Mouse (Mus musculus) cerebellum, adult 2 months (tissue): Measurements from ENCODE around the gene Xk. TPM values are rescaled to one million over a fixed set of nuclear protein-coding genes. Genes with fewer than 3 reads are reported as not detected.
"Not testable (repeated sequence)": the region's sequence is repeated elsewhere in the genome, so short reads cannot be mapped to it uniquely, and the experiment has no call there.

Experiments
- DNase-seq, 2 experiments: peaks; one replicate each; pipeline ENCODE4 v3.0.0; 2021
- H3K27ac ChIP-seq: fragments of 200-500 bp; 2 replicates; pipeline ENCODE4 v1.5.1; 2012; ENCODE audit warnings: low read length, control low read depth, inconsistent platforms; ENCODE audit not compliant: insufficient read depth
- H3K27me3 ChIP-seq: fragments of 200-500 bp; 2 replicates; pipeline ENCODE4 v1.6.1; 2012; ENCODE audit warnings: inconsistent platforms, mild to moderate bottlenecking, low read length, moderate library complexity; ENCODE audit not compliant: control insufficient read depth, insufficient read depth
- H3K4me1 ChIP-seq: fragments of 200-500 bp; 2 replicates; pipeline ENCODE4 v1.6.1; 2011; ENCODE audit warnings: low read length; ENCODE audit not compliant: control insufficient read depth, insufficient read depth
- H3K4me3 ChIP-seq: fragments of 200-500 bp; replicated peaks from 2 replicates; pipeline ENCODE3; 2011; ENCODE audit warnings: mild to moderate bottlenecking, low read depth, low read length, control low read depth; ENCODE audit not compliant: insufficient read depth
- CTCF ChIP-seq: fragments of 200-500 bp; IDR thresholded peaks from 2 replicates; pipeline ENCODE4 v1.5.1; 2011; ENCODE audit warnings: low read depth, mild to moderate bottlenecking, control low read depth, low read length, moderate library complexity, borderline replicate concordance; ENCODE audit not compliant: insufficient read depth
- POLR2A ChIP-seq: fragments of 200-500 bp; IDR thresholded peaks from 2 replicates; pipeline ENCODE4 v1.6.1; 2011; ENCODE audit warnings: low read length, control low read depth, borderline replicate concordance; ENCODE audit not compliant: insufficient read depth
- WGBS: fragments of 180-500 bp; shearing (Covaris S2); methylation state at CpG from one replicate; pipeline ENCODE4 v1.1.7; 2018; 5-methylcytosine and 5-hydroxymethylcytosine counted together
- polyA plus RNA-seq: library from polyadenylated mRNA; depleted of rRNA; stranded (reverse); fragments of >200 nt; gene quantifications from 2 replicates; pipeline ENCODE4 v1.2.3, GENCODE M21; 2012; rRNA removed

The Xk gene
- polyA plus RNA-seq, 1 experiment, result 20.1 TPM

DNA sequence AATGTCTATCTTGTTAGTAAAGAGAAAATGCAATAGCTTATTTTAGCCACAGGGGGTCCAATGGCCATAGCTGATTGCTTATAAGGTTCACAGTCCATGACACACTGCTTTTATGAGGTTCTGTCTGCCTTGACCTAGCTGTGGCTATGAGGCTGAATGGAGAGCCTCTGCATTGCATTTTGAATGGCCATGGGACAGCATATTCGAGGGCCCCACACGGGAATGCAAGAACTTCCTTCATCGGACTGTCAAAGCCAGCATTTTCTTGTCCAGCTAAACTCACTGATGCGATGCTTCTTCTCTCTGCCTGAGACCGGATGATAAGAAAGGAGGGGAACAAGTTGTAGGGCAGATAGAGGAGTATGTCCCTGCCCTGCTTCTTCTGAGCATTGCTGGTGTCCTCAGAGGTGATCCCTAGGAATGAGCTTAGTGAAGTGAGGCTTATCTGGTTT is 25.9 kb downstream of the Xk start:
- TF ChIP-seq POLR2A, result no peak
- TF ChIP-seq CTCF, result no peak
- no peaks in the 10 kb centered on the region for H3K4me1 ChIP-seq
- no peaks in the 10 kb centered on the region for H3K27me3 ChIP-seq
- DNase-seq, result no peak
- H3K4me3 ChIP-seq, result no peak overlapping the region
- WGBS, result 82% methylated on average over 5 of the region's 5 CpGs
- no peak overlapping the region for H3K27ac ChIP-seq

DNA sequence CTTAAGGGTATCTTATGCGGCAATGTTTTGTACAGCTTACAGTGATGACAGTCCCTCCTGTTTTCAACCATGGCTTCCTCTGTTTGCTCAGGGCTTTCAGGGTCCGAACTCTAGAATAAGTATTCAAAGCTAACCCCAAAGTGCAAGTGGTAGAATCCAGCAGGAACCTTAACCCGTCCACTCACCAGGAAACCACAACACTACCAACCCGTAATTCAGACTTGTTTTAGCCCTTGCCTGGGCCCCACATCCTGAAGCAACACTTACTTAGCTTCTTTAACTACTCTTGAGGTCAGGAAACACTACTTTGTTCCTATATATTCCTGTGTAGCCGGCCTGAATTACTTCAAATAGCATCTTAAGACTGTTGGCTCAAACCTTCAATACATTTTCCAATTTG is 30.2 kb downstream of the Xk start:
- Histone ChIP-seq H3K27me3 (no peaks in the 10 kb centered on the region), H3K27ac (no peak overlapping the region), H3K4me1 (no peaks in the 10 kb centered on the region), H3K4me3 (no peak overlapping the region)
- TF ChIP-seq POLR2A (no peak), CTCF (no peak)
- 93% methylated on average over 5 of the region's 5 CpGs for WGBS
- DNase-seq, result no peak

DNA sequence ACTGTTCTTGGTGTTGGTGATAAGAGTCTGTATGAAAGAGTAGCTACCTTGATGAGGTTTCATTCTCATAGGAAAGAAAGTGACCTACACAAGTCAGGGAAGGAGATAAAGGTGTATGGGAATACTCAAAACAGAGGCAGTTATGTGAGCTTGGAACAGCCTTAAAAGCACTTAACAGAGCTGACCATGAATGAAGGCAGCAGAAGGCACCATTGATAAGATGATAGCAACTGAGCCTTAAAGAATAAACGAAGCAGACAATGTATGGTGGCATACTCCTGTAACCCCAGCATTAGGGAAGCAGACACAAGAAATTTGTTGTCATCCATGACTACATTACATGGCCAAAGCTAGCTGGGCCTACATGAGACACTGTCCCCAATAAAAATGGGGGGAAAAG is 30.9 kb downstream of the Xk start:
- Histone ChIP-seq H3K27me3 (no peaks in the 10 kb centered on the region), H3K4me3 (no peak overlapping the region), H3K4me1 (no peaks in the 10 kb centered on the region), H3K27ac (no peak overlapping the region)
- 69% methylated on average over 1 of the region's 1 CpGs for WGBS
- no peak for DNase-seq
- TF ChIP-seq POLR2A (no peak), CTCF (no peak)

DNA sequence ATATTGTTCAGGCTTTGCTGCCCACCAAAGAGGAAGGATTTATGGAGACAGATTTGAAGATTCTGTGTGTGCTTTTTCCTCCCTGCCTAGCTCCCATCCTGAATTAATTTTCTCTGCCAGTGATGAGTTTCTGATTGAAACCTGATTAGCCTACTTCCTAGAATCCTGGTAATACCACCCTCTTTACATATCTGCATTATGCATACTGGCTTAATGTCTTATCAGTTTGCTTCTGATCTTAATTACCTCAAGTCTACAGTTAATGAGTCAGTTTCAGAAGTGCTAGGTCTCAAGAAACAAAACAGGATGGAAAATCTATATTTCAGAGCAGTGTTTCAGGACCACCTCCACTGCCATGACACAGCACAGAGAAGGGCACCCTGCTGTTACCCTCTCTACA is 43.9 kb downstream of the Xk start:
- H3K4me3 ChIP-seq, DNase-seq, H3K27me3 ChIP-seq, H3K27ac ChIP-seq, H3K4me1 ChIP-seq: not testable (repeated sequence)

DNA sequence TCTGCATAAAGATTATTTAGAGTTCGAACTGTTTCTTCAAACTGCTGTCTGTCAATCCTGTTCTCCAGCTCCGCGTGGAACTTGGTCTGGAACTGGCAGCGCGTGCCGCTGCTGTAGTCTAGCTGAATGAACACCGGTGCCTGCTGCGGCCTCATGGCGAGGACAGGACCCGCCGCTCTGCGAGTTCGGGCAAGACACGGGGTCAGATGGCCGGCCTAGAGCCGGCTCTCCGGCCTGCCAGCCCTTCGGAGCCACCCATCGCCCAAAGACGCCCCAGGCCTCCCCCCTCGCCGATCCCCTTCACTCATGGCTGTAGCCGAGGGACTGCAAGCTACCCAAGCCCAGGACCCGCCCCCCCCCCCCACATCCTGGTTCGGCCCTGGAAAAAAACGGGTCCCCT is 55.4 kb downstream of the Xk start:
- WGBS, result 93% methylated on average over 25 of the region's 26 CpGs
- not testable (repeated sequence) for H3K27ac ChIP-seq, DNase-seq, H3K27me3 ChIP-seq, H3K4me3 ChIP-seq, H3K4me1 ChIP-seq

DNA sequence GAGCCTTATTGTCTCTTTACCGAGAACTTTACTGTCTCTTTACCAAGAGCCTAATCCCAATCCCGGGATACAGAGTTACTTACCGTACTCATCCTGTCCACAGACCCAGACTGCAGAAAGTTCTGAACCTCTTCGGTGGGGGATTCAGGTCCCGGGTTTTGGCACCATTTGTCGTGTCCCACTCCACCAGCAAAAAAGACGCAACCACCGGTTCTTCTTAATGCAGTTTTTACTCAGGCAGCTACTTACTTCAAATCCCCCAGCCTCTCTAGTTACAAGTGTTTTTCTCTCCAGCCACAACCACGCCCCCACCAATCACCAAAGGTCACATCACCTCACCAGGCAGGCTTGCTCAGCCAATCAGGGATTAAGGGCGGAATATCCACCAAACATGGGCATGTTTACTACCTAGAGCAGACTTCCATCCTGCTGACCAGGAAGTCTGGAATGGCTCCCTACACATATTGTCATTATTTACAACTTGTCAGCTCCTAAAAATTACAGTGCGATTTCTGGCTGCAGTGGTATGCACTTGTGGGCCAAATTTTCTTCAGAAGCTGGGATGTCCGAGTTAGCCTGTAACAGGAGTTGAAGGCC is 59.9 kb downstream of the Xk start:
- not testable (repeated sequence) for H3K4me3 ChIP-seq, H3K27me3 ChIP-seq, H3K27ac ChIP-seq, DNase-seq, H3K4me1 ChIP-seq
- 90% methylated on average over 12 of the region's 12 CpGs for WGBS

DNA sequence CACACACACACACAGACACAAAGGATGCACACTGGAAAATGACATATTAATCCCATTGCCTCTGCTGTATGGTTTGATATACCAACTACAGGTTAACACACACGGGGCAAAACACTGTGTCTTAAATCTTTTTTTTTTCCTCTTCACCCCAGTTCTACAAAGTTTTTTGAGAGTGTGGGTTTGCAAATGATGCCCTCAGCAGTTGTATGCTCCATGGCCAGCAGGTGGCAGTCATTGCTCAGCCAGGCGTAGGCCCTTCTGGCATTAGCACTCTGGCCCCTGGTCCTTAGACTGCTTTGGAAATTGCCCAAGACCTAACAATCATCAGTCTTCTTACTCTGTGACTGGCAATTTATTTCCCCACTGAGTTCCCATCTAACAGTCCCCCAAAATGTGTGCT is 60.5 kb downstream of the Xk start:
- not testable (repeated sequence) for H3K27ac ChIP-seq, H3K27me3 ChIP-seq, H3K4me1 ChIP-seq, H3K4me3 ChIP-seq
- peak; percentile 14 to 52 for DNase-seq
- 41% methylated on average over 1 of the region's 2 CpGs for WGBS

DNA sequence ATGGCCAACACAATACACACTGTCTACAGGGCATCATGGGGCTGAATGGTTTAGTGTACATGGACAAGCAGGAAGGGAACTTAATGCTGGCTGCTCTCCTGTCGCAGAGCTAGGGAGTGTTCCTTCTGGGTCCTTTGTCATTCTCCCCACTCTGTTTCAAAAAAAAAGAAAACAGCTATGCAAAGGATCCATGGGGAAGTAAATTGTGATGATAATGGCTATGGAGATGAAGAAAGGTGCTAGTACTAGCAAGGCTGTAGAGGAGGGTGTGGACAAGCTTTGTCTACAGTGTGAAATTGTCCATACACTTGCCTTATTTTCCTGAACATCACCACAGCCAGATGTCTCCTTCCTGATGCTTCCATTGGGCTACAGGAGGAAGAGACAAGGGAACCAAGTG is 62.4 kb downstream of the Xk start:
- not testable (repeated sequence) for H3K27ac ChIP-seq, H3K4me1 ChIP-seq, H3K27me3 ChIP-seq, H3K4me3 ChIP-seq, DNase-seq
- WGBS, result 45% methylated on average over 1 of the region's 1 CpGs

DNA sequence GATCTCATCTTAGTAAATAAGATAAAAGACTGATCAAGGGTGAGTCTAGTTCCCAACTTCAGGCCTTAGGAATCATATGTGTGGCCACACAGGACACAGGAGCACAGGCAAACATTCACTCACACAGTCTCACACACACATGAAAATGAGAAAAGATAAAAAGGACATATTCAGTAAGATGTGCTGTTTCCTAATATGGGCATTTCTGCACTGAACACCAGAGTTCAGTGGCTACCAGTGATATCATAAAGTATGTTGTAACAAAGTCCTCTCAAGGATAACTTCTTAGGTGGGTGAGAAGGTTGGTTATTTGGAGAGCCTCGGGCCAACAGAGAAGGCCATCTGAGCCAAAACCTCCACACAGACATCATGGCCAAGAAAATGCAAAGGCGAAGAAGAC is 77.8 kb downstream of the Xk start, which contains the start of gene H2al1k:
H2al1k (plus strand) TSS at position 301 of the 400 bp plus-strand sequence.
- not testable (repeated sequence) for H3K27me3 ChIP-seq, H3K4me3 ChIP-seq, DNase-seq, H3K4me1 ChIP-seq, H3K27ac ChIP-seq
- WGBS, result no CpG with 5 or more reads among the region's 2 CpGs

Other genes starting within 250 kb of the Xk start
- gene Fthl17e, start 239.3 kb upstream of the Xk start, polyA plus RNA-seq, result not detected in 2 replicates
- not detected in 2 replicates for gene Fthl17f, start 209.7 kb upstream of the Xk start, polyA plus RNA-seq
- gene 4930402K13Rik, start 168.2 kb upstream of the Xk start, polyA plus RNA-seq, result not detected in 2 replicates
- 5.0 and 5.5 TPM in 2 replicates for gene Lancl3, start 72.9 kb upstream of the Xk start, polyA plus RNA-seq
- not detected in 2 replicates for gene Gm14862, start 15.9 kb upstream of the Xk start, polyA plus RNA-seq
- 1.0 and 1.4 TPM in 2 replicates for gene H2al1m, start 11.0 kb downstream of the Xk start, polyA plus RNA-seq
- gene H2al1k, start 77.9 kb downstream of the Xk start, polyA plus RNA-seq, result not detected in 2 replicates
- 0.33 and 0.41 TPM in 2 replicates for gene Cybb, start 215.0 kb downstream of the Xk start, polyA plus RNA-seq